Comparison of ENCODE assay signal across 32 mouse cellular contexts in the genomic region with DNA sequence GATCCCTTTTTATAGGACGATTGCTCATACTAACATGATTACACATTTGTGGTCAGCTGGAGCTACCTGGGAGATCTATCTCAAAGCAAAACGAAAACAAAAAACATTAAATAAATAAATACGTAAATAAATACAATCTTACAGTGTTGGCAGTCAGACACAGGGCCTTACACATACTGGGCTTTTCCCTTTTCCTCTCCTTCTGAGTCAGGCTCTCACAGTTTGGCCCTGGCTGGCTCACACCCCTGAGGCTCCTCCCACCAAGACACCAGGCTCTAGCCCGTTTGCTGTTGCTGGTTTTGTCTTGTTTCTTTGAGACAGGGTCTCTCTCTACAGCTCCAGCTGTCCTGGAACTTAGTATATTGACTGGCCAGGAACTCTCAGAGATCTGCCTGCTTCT.
"Had no signal": no experiment of that assay in that cellular context is flagged by ENCODE, and none has a peak within 500 bp of the region (broad histone marks: within the 10 kb centered on the region; RNA-seq: fewer than 3 reads in every experiment).

No protein-coding gene starts in this region.

- H3K27ac ChIP-seq: limb, embryonic 10.5 days; limb, embryonic 12.5 days; limb, embryonic 13.5 days; limb, embryonic 15.5 days; liver, embryonic 12.5 days; liver, embryonic 13.5 days; liver, embryonic 14.5 days; liver, embryonic 15.5 days; lung, embryonic 15.5 days; macrophage; midbrain, embryonic 10.5 days; midbrain, embryonic 12.5 days; midbrain, embryonic 13.5 days; midbrain, embryonic 15.5 days; neural tube, embryonic 12.5 days had no signal

- H3K4me1 ChIP-seq: limb, embryonic 10.5 days; limb, embryonic 12.5 days; limb, embryonic 13.5 days; limb, embryonic 15.5 days; midbrain, embryonic 10.5 days; neural tube, embryonic 12.5 days had no signal

- H3K27me3 ChIP-seq: limb, embryonic 12.5 days; limb, embryonic 13.5 days; limb, embryonic 15.5 days; liver, embryonic 12.5 days; liver, embryonic 13.5 days; liver, embryonic 15.5 days; lung, embryonic 15.5 days; midbrain, embryonic 12.5 days; midbrain, embryonic 15.5 days; neural tube, embryonic 12.5 days had no signal

- H3K4me2 ChIP-seq: limb, embryonic 12.5 days; limb, embryonic 13.5 days; limb, embryonic 15.5 days; liver, embryonic 11.5 days; liver, embryonic 12.5 days; liver, embryonic 13.5 days; liver, embryonic 15.5 days; lung, embryonic 14.5 days; lung, embryonic 15.5 days; midbrain, embryonic 11.5 days; midbrain, embryonic 12.5 days; midbrain, embryonic 13.5 days; midbrain, embryonic 15.5 days; neural tube, embryonic 12.5 days had no signal

- H3K9me3 ChIP-seq: limb, embryonic 10.5 days; limb, embryonic 12.5 days; limb, embryonic 13.5 days; limb, embryonic 15.5 days; liver, embryonic 12.5 days; liver, embryonic 13.5 days; liver, embryonic 15.5 days; lung, embryonic 15.5 days; midbrain, embryonic 10.5 days; midbrain, embryonic 12.5 days; midbrain, embryonic 13.5 days; midbrain, embryonic 15.5 days; neural tube, embryonic 12.5 days had no signal

- H3K36me3 ChIP-seq: limb, embryonic 10.5 days; limb, embryonic 12.5 days; limb, embryonic 13.5 days; limb, embryonic 15.5 days; lung, embryonic 15.5 days; midbrain, embryonic 10.5 days; midbrain, embryonic 12.5 days; midbrain, embryonic 13.5 days; midbrain, embryonic 15.5 days; neural tube, embryonic 12.5 days had no signal

- ATAC-seq: liver, embryonic 12.5 days; liver, postnatal 0 days; lung, postnatal 0 days; midbrain, embryonic 13.5 days; midbrain, embryonic 15.5 days; midbrain, embryonic 16.5 days had no signal

- DNase-seq: left cerebral cortex, postnatal 4 days; liver; liver, embryonic 13.5 days; liver, postnatal 0 days; lung, adult 18-20 months; lung, adult 2 months; lung, embryonic 14.5 days; lung, postnatal 10 days; lung, postnatal 14 days; lung, postnatal 36 days; lung, postnatal 4 days; midbrain, embryonic 14.5 days had no signal

- H3K9ac ChIP-seq: limb, embryonic 12.5 days; limb, embryonic 13.5 days; limb, embryonic 15.5 days; liver, embryonic 12.5 days; liver, embryonic 13.5 days; liver, embryonic 14.5 days; liver, embryonic 15.5 days; liver, postnatal 0 days; lung, embryonic 14.5 days; lung, embryonic 15.5 days; midbrain, embryonic 12.5 days; midbrain, embryonic 13.5 days; midbrain, embryonic 15.5 days; neural tube, embryonic 12.5 days had no signal

- H3K4me3 ChIP-seq: limb, embryonic 10.5 days; limb, embryonic 12.5 days; limb, embryonic 13.5 days; limb, embryonic 15.5 days; liver, embryonic 12.5 days; liver, embryonic 13.5 days; liver, embryonic 15.5 days; lung, embryonic 15.5 days; megakaryocyte, embryonic 14.5 days; midbrain, embryonic 10.5 days; midbrain, embryonic 12.5 days; midbrain, embryonic 13.5 days; midbrain, embryonic 15.5 days; myocyte; neural tube, embryonic 12.5 days had no signal
